Mouse (Mus musculus) CH12.LX (cell line): ENCODE data around the gene Mul1. TPM values are rescaled to one million over a fixed set of nuclear protein-coding genes. Genes with fewer than 3 reads are reported as not detected.

Experiments
- DNase-seq: peaks from one replicate; pipeline ENCODE4 v3.0.0-alpha.2; 2013; ENCODE audit errors: extremely low read depth
- H3K27ac ChIP-seq: 2 replicates; pipeline ENCODE4 v1.5.1; 2012; ENCODE audit warnings: low read depth, mild to moderate bottlenecking, control low read depth, moderate library complexity; ENCODE audit not compliant: insufficient read depth
- H3K27me3 ChIP-seq: replicated peaks from 2 replicates; pipeline ENCODE3; 2012; ENCODE audit warnings: inconsistent platforms
- H3K36me3 ChIP-seq, 2 experiments: replicated peaks in 1 of 2; 2 replicates each; pipeline versions ENCODE3 to v1.6.1; 2012; ENCODE audit warnings: inconsistent platforms in 1 of 2, low read length in 1 of 2, mild to moderate bottlenecking in 1 of 2, mixed read lengths in 1 of 2, moderate library complexity in 1 of 2; ENCODE audit not compliant: control insufficient read depth in 1 of 2, insufficient read depth in 1 of 2
- H3K4me1 ChIP-seq, 2 experiments: 2 replicates each; pipeline ENCODE4 v1.6.1; 2012; ENCODE audit warnings: inconsistent platforms in 1 of 2, moderate library complexity in 1 of 2; ENCODE audit not compliant: insufficient read depth in 2 of 2, control insufficient read depth in 1 of 2
- H3K4me2 ChIP-seq: 2 replicates; pipeline ENCODE4 v1.6.1; 2012; ENCODE audit warnings: low read depth, mild to moderate bottlenecking, control low read depth; ENCODE audit not compliant: poor library complexity, insufficient read depth, severe bottlenecking
- H3K4me3 ChIP-seq, 3 experiments: fragments of 150-350 bp in 1 of 3; sonication (generic) in 1 of 3; replicated peaks in 1 of 3; 2 replicates each; pipeline versions ENCODE3 to v1.5.1; 2011 to 2012; ENCODE audit warnings: low read depth in 2 of 3, low read length in 2 of 3, mild to moderate bottlenecking in 2 of 3, moderate library complexity in 2 of 3, control low read depth in 1 of 3, improper control_type of control experiment in 1 of 3, inconsistent platforms in 1 of 3, mixed read lengths in 1 of 3; ENCODE audit not compliant: poor library complexity in 1 of 3
- H3K79me2 ChIP-seq: replicated peaks from 2 replicates; pipeline ENCODE4 v1.6.1; 2012; ENCODE audit warnings: mild to moderate bottlenecking, moderate library complexity; ENCODE audit not compliant: control insufficient read depth, poor library complexity, insufficient read depth, severe bottlenecking; ENCODE audit errors: extremely low read depth
- H3K9ac ChIP-seq: 2 replicates; pipeline ENCODE4 v1.6.1; 2012; ENCODE audit warnings: low read depth, mild to moderate bottlenecking, control low read depth, moderate library complexity; ENCODE audit not compliant: insufficient read depth
- H3K9me3 ChIP-seq: replicated peaks from 2 replicates; pipeline ENCODE3; 2012; ENCODE audit warnings: low read length, inconsistent platforms, mixed read lengths
- CHD2 ChIP-seq: IDR thresholded peaks from 2 replicates; pipeline ENCODE4 v1.6.1; 2011; ENCODE audit warnings: low read length, improper control_type of control experiment
- E2F4 ChIP-seq: IDR thresholded peaks from 2 replicates; pipeline ENCODE4 v1.6.1; 2011; ENCODE audit warnings: low read depth, low read length, improper control_type of control experiment; ENCODE audit not compliant: insufficient replicate concordance
- ELF1 ChIP-seq: IDR thresholded peaks from 2 replicates; pipeline ENCODE4 v1.6.1; 2014; ENCODE audit warnings: low read depth, mild to moderate bottlenecking, inconsistent platforms, low read length, improper control_type of control experiment
- ETS1 ChIP-seq: conservative IDR thresholded peaks from 2 replicates; pipeline ENCODE4 v1.6.1; 2012; ENCODE audit warnings: low read depth, mild to moderate bottlenecking, inconsistent platforms, low read length, improper control_type of control experiment, moderate library complexity
- GABPA ChIP-seq: IDR thresholded peaks from 2 replicates; pipeline ENCODE4 v1.6.1; 2012; ENCODE audit warnings: low read depth, low read length, improper control_type of control experiment, inconsistent platforms; ENCODE audit not compliant: insufficient replicate concordance
- HCFC1 ChIP-seq: IDR thresholded peaks from 2 replicates; pipeline ENCODE4 v1.6.1; 2012; ENCODE audit warnings: low read depth, mild to moderate bottlenecking, inconsistent platforms, low read length, improper control_type of control experiment
- JUN ChIP-seq: IDR thresholded peaks from 2 replicates; pipeline ENCODE4 v1.6.1; 2011; ENCODE audit warnings: low read depth, mild to moderate bottlenecking, low read length, improper control_type of control experiment, moderate library complexity; ENCODE audit not compliant: insufficient read depth
- KAT2A ChIP-seq: IDR thresholded peaks from 2 replicates; pipeline ENCODE4 v1.6.1; 2012; ENCODE audit warnings: low read length, improper control_type of control experiment, inconsistent platforms; ENCODE audit not compliant: insufficient replicate concordance
- MAFK ChIP-seq: IDR thresholded peaks from 2 replicates; pipeline ENCODE4 v1.6.1; 2011; ENCODE audit warnings: low read length, improper control_type of control experiment; ENCODE audit not compliant: insufficient replicate concordance
- MAX ChIP-seq: IDR thresholded peaks from 2 replicates; pipeline ENCODE4 v1.6.1; 2011; ENCODE audit warnings: low read length, improper control_type of control experiment
- MAZ ChIP-seq: IDR thresholded peaks from 2 replicates; pipeline ENCODE4 v1.6.1; 2012; ENCODE audit warnings: low read depth, mild to moderate bottlenecking, inconsistent platforms, low read length, improper control_type of control experiment, moderate library complexity
- MYC ChIP-seq: IDR thresholded peaks from 2 replicates; pipeline ENCODE4 v1.6.1; 2011; ENCODE audit warnings: low read depth, mild to moderate bottlenecking, improper control_type of control experiment, low read length
- NELFE ChIP-seq: IDR thresholded peaks from 2 replicates; pipeline ENCODE4 v1.6.1; 2011; ENCODE audit warnings: low read depth, low read length, improper control_type of control experiment
- POLR2A ChIP-seq: IDR thresholded peaks from 2 replicates; pipeline ENCODE4 v1.6.1; 2011; ENCODE audit warnings: low read depth, mild to moderate bottlenecking, improper control_type of control experiment, low read length
- RCOR1 ChIP-seq: conservative IDR thresholded peaks from 2 replicates; pipeline ENCODE4 v1.6.1; 2012; ENCODE audit warnings: low read depth, mild to moderate bottlenecking, inconsistent platforms, low read length, improper control_type of control experiment
- SMC3 ChIP-seq: IDR thresholded peaks from 2 replicates; pipeline ENCODE4 v1.6.1; 2011; ENCODE audit warnings: low read depth, low read length, improper control_type of control experiment
- USF2 ChIP-seq: conservative IDR thresholded peaks from 2 replicates; pipeline ENCODE4 v1.6.1; 2011; ENCODE audit warnings: low read depth, low read length, improper control_type of control experiment
- ZC3H11A ChIP-seq: IDR thresholded peaks from 2 replicates; pipeline ENCODE4 v1.6.1; 2012; ENCODE audit warnings: low read depth, mild to moderate bottlenecking, inconsistent platforms, low read length, improper control_type of control experiment
- ZKSCAN1 ChIP-seq: IDR thresholded peaks from 2 replicates; pipeline ENCODE4 v1.6.1; 2012; ENCODE audit warnings: low read depth, inconsistent platforms, low read length, improper control_type of control experiment, borderline replicate concordance
- ZMIZ1 ChIP-seq: IDR thresholded peaks from 2 replicates; pipeline ENCODE4 v1.6.1; 2012; ENCODE audit warnings: low read depth, mild to moderate bottlenecking, inconsistent platforms, low read length, improper control_type of control experiment
- dilution Hi-C: fragments of 300-500 bp; cut with MboI; formaldehyde crosslinking; loops from 2 replicates; pipeline ENCODE4 v1.14.3; 2020; ENCODE audit warnings: low sequenced_read_pairs; ENCODE audit not compliant: extremely low pct_unique_long_range_greater_than_20kb, extremely low pct_ligation_motif_present
- in situ Hi-C: fragments of 300-500 bp; cut with MboI; formaldehyde crosslinking; loops from 3 replicates; pipeline ENCODE4 v1.14.3; 2019; ENCODE audit warnings: low sequenced_read_pairs, low pct_ligation_motif_present, low pct_unique_long_range_greater_than_20kb, mixed read lengths
- polyA plus RNA-seq: library from polyadenylated mRNA; unstranded; fragments of >175 nt; gene quantifications from 2 replicates; pipeline ENCODE4 v1.2.1, GENCODE M21; 2012; ENCODE audit warnings: low read depth; ENCODE audit not compliant: insufficient read length
- total RNA-seq, 2 experiments: library from RNA; depleted of rRNA; stranded (reverse); fragments of 300-350 nt in 1 of 2; fragments of >200 nt in 1 of 2; gene quantifications; 2 replicates each; pipeline ENCODE4 v1.2.3; 2012 to 2014

Mul1 gene
- total and polyA plus RNA-seq, 3 experiments = 10.2 to 20.2 (median 12.3) TPM

GRCm38 (mm10) chr4:138457091-138457490 lies 22.6 kb downstream of the Mul1 start:
- peaks cover 97% of the 10 kb centered on the region for H3K27me3 ChIP-seq
- no peak for DNase-seq
- TF ChIP-seq E2F4 (no peak), USF2 (no peak), CHD2 (no peak), HCFC1 (no peak), MYC (no peak), SMC3 (no peak), JUN (no peak), MAFK (no peak), ZMIZ1 (no peak), KAT2A (no peak), NELFE (no peak)

DNA sequence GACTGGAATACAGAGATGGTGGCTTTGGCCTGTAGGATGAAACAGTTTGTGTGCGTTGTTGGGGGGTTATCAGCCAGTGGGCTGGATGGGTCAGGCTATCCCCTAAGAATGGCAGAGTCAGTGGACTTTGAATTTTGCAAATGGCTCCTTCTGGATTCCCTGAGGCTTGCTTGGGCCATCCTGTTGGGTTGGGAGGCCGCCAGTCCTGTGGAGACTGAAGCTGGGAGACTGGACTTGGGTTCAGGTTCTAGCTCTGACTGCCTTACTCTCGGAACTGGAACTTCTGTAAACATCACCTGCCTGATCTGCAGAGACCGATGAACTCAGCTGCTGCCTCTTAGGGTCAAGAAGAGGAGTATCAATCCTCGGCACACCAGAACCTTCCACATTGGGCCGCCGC lies 23.7 kb downstream of the Mul1 start:
- in situ Hi-C loops (no loop called here), dilution Hi-C loops (no loop called here)
- DNase-seq = no peak
- Histone ChIP-seq H3K27ac (no peak overlapping the region), H3K9me3 (peaks cover 9% of the 10 kb centered on the region), H3K9ac (no peak overlapping the region), H3K4me3 (no peak overlapping the region), H3K4me1 (peaks cover 13 to 47% of the 10 kb centered on the region in 2 experiments), H3K4me2 (peak overlapping the region; percentile 59; the same call in 1 of the 2 replicates), H3K36me3 (no peaks in the 10 kb centered on the region), H3K79me2 (no peaks in the 10 kb centered on the region), H3K27me3 (peaks cover 97% of the 10 kb centered on the region)
- no peak for TF ChIP-seq ETS1
- TF ChIP-seq ZC3H11A = no peak
- no peak for TF ChIP-seq MAZ
- no peak for TF ChIP-seq RCOR1
- TF ChIP-seq MAX = no peak
- no peak for TF ChIP-seq MYC
- TF ChIP-seq ZKSCAN1 = no peak
- TF ChIP-seq GABPA = no peak
- no peak for TF ChIP-seq KAT2A
- no peak for TF ChIP-seq ELF1
- no peak for TF ChIP-seq JUN
- TF ChIP-seq POLR2A = no peak

More at GRCm38 (mm10) chr4:138457091-138457490, 22.6 kb downstream of the Mul1 start:
- Histone ChIP-seq H3K36me3 (no peaks in the 10 kb centered on the region), H3K4me2 (no peak overlapping the region), H3K4me1 (peaks cover 12 to 40% of the 10 kb centered on the region in 2 experiments), H3K9me3 (peaks cover 9% of the 10 kb centered on the region), H3K79me2 (no peaks in the 10 kb centered on the region), H3K4me3 (no peak overlapping the region), H3K27ac (no peak overlapping the region), H3K9ac (no peak overlapping the region)
- dilution Hi-C loops (no loop called here), in situ Hi-C loops (no loop called here)
